Mouse (Mus musculus): Measurements from ENCODE around the gene Utp14b.

DNA sequence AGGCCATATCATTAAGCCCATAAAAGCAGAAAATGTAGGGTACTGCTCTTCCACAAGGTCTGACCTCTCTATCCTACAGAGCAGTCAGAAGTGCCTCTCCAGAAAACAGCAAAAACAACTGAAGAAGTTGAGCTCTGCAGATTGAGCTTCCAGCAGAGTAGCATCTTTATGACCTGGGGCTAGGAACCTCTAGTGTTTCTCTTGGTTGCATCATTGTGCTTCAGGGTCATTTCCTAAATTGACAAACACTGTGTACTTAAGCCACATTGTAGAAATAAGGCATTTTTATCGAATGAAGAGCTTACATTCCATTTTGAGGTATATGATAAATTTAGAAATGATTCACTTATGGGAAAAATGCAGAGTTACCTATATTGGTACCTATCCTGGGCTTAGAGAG, 8.7 kb downstream of the Utp14b start:
- TF ChIP-seq CTCF (IDR thresholded peaks at IDR 0.05; ENCODE audit: low read depth, low read length) (no peak), POLR2A (IDR thresholded peaks at IDR 0.05; ENCODE audit: extremely low read depth, insufficient read depth, low read length) (no peak)
